Mouse (Mus musculus): ENCODE results near the gene 1500009C09Rik. TPM values are rescaled to one million over a fixed set of nuclear protein-coding genes. Genes with fewer than 3 reads are reported as not detected.
"Not testable (repeated sequence)": the region's sequence is repeated elsewhere in the genome, so short reads cannot be mapped to it uniquely, and the experiment has no call there.

The 1500009C09Rik gene
- polyA plus RNA-seq, 1 experiment from 2014 or later = not detected

DNA sequence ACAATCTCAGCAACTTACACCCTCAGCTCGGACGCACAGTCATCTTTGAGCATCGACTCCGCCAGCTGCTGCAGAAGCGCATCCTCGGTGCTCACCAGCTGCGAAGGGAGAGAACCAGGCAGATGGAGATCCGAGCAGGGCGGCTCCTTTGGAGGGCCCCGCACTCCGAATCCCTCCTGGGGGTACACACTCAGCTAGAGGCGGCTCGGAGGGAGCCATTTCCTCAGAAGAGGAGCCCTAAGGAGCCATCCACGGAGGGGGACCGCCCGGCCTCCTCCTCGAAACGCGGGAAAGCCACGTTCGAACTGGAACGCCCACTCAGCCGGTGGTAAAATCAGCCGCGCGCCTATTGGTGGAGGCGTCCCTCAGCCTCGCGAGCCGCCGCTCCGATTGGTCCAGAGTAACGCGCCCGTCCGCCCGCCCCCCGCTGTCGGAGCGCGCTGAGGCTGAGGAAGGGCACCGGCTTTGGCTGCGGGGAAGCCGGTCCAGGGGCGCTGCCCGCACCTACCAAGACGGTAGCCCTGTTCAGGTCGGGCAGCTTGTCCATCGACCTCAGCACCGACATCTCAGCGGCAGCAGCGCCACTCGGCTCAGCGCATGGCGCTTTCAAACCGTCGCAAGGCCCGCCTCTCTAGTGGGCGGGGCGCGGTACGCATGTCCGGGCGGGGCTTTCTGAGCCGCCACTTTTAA, 7.9 kb upstream of the 1500009C09Rik start, which contains the start of gene Cenpm:
Gene Cenpm (minus strand): TSS at position 634 of the 690 bp plus-strand sequence.
- Histone ChIP-seq H3K4me2 (ENCODE audit: low read length) (peak within 1 kb of the TSS; percentile 89), H3K27me3 (ENCODE audit: insufficient read depth, low read length) (no peaks in the 10 kb centered on the region), H3K9ac (ENCODE audit: low read depth, low read length) (peak within 1 kb of the TSS; percentile 62), H3K27ac (peak within 1 kb of the TSS; percentile 64; the same call in 1 of the 2 replicates), H3K4me3 (replicated peaks; ENCODE audit: low read depth, low read length) (peak within 1 kb of the TSS; percentile 71), H3K4me1 (replicated peaks; ENCODE audit: insufficient read depth, low read length) (0 out of 2 replicates have a peak, but pooled peaks cover 5% of the 10 kb centered on the region), H3K9me3 (replicated peaks; ENCODE audit: low read length) (no peaks in the 10 kb centered on the region), H3K36me3 (ENCODE audit: insufficient read depth, low read length) (no peaks in the 10 kb centered on the region)
- WGBS = under 1% methylated on average over 65 of the region's 65 CpGs
- peak; percentile 96 for ATAC-seq (replicated peaks; ENCODE audit: low FRiP score, low read depth)
- peak; percentile 97 for DNase-seq (ENCODE audit: low spot score)
- no peak for TF ChIP-seq CTCF (IDR thresholded peaks at IDR 0.05; ENCODE audit: low read depth)

GRCm38 (mm10) chr15:82244805-82245161, 7.4 kb upstream of the 1500009C09Rik start:
- Histone ChIP-seq H3K4me2 (ENCODE audit: low read length) (peak overlapping the region; percentile 89), H3K9ac (ENCODE audit: low read depth, low read length) (peak overlapping the region; percentile 62; the same call in 1 of the 2 replicates), H3K4me3 (replicated peaks; ENCODE audit: low read depth, low read length) (peak overlapping the region; percentile 71)
- H3K9me3 ChIP-seq (replicated peaks; ENCODE audit: low read length); H3K27ac ChIP-seq; DNase-seq (ENCODE audit: low spot score); H3K36me3 ChIP-seq (ENCODE audit: insufficient read depth, low read length); H3K4me1 ChIP-seq (replicated peaks; ENCODE audit: insufficient read depth, low read length); H3K27me3 ChIP-seq (ENCODE audit: insufficient read depth, low read length): not testable (repeated sequence)
- ATAC-seq (replicated peaks; ENCODE audit: low FRiP score, low read depth) = peak; percentile 11; the same call in 1 of the 2 replicates
- 20% methylated on average over 9 of the region's 9 CpGs for WGBS

DNA sequence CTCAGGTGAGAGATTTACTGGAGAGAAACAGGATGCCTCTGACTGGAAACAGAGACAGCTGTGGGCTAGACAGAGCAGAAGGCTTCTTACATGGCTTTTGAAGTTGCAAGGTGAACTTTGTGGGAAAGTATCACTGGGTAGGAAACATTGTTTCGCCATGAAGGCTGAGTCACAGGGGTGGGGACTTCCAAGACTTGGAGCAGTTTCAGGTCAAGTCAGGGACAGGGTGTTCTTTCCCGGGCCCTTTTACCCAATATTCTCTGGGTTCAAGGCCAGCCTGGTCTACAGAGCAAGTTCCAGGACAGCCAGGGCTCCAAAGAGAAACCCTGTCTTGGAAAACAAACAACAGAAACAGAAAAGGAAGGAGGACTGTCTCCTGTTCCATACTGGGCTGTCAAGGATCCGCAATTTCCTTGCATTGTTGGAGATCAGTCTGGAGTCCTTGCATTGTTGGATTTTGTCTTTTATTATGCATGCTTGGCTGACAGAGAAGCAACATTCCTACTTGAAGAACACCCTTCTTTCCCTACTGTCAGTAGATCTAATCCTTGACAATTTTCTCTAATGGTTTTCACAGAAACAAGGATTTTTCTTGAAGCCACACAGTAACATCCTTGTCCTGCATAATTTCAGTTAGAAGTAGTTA, 4.9 kb upstream of the 1500009C09Rik start:
- no peak for DNase-seq (ENCODE audit: low spot score)

DNA sequence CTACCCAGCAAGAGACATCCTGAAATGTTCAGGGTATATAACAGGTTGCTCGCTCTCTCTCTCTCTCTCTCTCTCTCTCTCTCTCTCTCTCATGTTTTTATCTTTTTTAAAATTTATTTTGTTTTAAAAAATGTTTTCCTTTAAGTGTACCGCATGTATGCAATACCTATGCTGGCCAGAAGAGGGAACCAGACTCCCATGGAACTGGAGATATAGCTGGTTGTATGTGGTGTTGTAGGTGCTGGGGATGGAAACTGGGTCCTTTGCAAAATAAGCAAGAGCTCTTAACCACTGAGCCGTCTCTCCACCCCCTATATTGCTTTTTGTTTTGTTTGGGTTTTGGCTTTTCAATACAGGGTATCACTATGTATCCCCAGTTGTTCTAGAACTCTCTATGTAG, 618 bp upstream of the 1500009C09Rik start:
- no peak overlapping the region for H3K4me2 ChIP-seq (ENCODE audit: low read length)
- no peaks in the 10 kb centered on the region for H3K4me1 ChIP-seq (replicated peaks; ENCODE audit: insufficient read depth, low read length)
- no peak overlapping the region for H3K9ac ChIP-seq (ENCODE audit: low read depth, low read length)
- H3K36me3 ChIP-seq (ENCODE audit: insufficient read depth, low read length) = no peaks in the 10 kb centered on the region
- no peak for DNase-seq (ENCODE audit: low spot score)
- no peaks in the 10 kb centered on the region for H3K9me3 ChIP-seq (replicated peaks; ENCODE audit: low read length)
- TF ChIP-seq CTCF (IDR thresholded peaks at IDR 0.05; ENCODE audit: low read depth) = peak; percentile 48; the same call in 1 of the 2 replicates
- no peak overlapping the region for H3K4me3 ChIP-seq (replicated peaks; ENCODE audit: low read depth, low read length)
- no peaks in the 10 kb centered on the region for H3K27me3 ChIP-seq (ENCODE audit: insufficient read depth, low read length)
- WGBS = 95% methylated on average over 3 of the region's 3 CpGs
- no peak overlapping the region for H3K27ac ChIP-seq
- ATAC-seq (replicated peaks; ENCODE audit: low FRiP score, low read depth) = no peak

More for the DNA sequence above, 4.9 kb upstream of the 1500009C09Rik start:
- 67% methylated on average over 3 of the region's 3 CpGs for WGBS
- Histone ChIP-seq H3K9me3 (replicated peaks; ENCODE audit: low read length) (no peaks in the 10 kb centered on the region), H3K4me2 (ENCODE audit: low read length) (no peak overlapping the region), H3K27me3 (ENCODE audit: insufficient read depth, low read length) (no peaks in the 10 kb centered on the region), H3K36me3 (ENCODE audit: insufficient read depth, low read length) (no peaks in the 10 kb centered on the region), H3K4me3 (replicated peaks; ENCODE audit: low read depth, low read length) (no peak overlapping the region), H3K27ac (no peak overlapping the region), H3K9ac (ENCODE audit: low read depth, low read length) (no peak overlapping the region), H3K4me1 (replicated peaks; ENCODE audit: insufficient read depth, low read length) (0 out of 2 replicates have a peak, but pooled peaks cover 5% of the 10 kb centered on the region)
- ATAC-seq (replicated peaks; ENCODE audit: low FRiP score, low read depth) = no peak
- TF ChIP-seq CTCF (IDR thresholded peaks at IDR 0.05; ENCODE audit: low read depth) = no peak

DNA sequence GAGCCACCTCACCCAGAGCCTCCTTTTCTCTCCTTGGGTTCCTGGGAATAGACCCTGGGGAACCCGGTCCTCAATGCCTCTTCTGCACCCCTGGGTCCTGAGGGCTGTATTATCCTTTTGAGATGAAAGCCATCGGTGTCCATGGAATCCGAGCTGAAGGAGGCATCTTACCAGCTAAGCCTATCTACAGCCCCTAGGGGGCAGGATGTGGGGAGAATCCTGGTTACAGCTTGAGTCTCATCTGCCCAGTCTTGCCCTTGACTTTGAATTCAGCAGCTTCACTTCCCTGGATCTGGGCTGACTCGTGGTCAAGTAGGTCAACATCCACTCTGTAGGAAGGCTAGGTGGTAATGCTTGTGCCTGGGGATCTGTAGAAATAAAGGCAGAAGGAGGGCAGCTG, 3.1 kb downstream of the 1500009C09Rik start:
- peak; percentile 30; the same call in 1 of the 2 replicates for TF ChIP-seq CTCF (IDR thresholded peaks at IDR 0.05; ENCODE audit: low read depth)
- H3K9me3 ChIP-seq (replicated peaks; ENCODE audit: low read length) = no peaks in the 10 kb centered on the region
- H3K4me1 ChIP-seq (replicated peaks; ENCODE audit: insufficient read depth, low read length) = no peaks in the 10 kb centered on the region
- DNase-seq (ENCODE audit: low spot score) = no peak
- H3K27ac ChIP-seq = no peak overlapping the region
- no peak for ATAC-seq (replicated peaks; ENCODE audit: low FRiP score, low read depth)
- no peak overlapping the region for H3K9ac ChIP-seq (ENCODE audit: low read depth, low read length)
- 52% methylated on average over 4 of the region's 4 CpGs for WGBS
- no peaks in the 10 kb centered on the region for H3K36me3 ChIP-seq (ENCODE audit: insufficient read depth, low read length)
- no peak overlapping the region for H3K4me2 ChIP-seq (ENCODE audit: low read length)
- H3K4me3 ChIP-seq (replicated peaks; ENCODE audit: low read depth, low read length) = no peak overlapping the region
- H3K27me3 ChIP-seq (ENCODE audit: insufficient read depth, low read length) = no peaks in the 10 kb centered on the region

- 27% methylated on average over 10 of the region's 10 CpGs for WGBS
- no peak for TF ChIP-seq CTCF (IDR thresholded peaks at IDR 0.05; ENCODE audit: low read depth)
- Histone ChIP-seq H3K9ac (ENCODE audit: low read depth, low read length) (no peak overlapping the region), H3K4me1 (replicated peaks; ENCODE audit: insufficient read depth, low read length) (no peaks in the 10 kb centered on the region), H3K9me3 (replicated peaks; ENCODE audit: low read length) (no peaks in the 10 kb centered on the region), H3K27me3 (ENCODE audit: insufficient read depth, low read length) (no peaks in the 10 kb centered on the region), H3K4me2 (ENCODE audit: low read length) (no peak overlapping the region), H3K4me3 (replicated peaks; ENCODE audit: low read depth, low read length) (no peak overlapping the region), H3K36me3 (ENCODE audit: insufficient read depth, low read length) (no peaks in the 10 kb centered on the region), H3K27ac (no peak overlapping the region)
- DNase-seq (ENCODE audit: low spot score) = no peak
- ATAC-seq (replicated peaks; ENCODE audit: low FRiP score, low read depth) = no peak
Observed at GRCm38 (mm10) chr15:82255944-82256383, 3.8 kb downstream of the 1500009C09Rik start.
